Mouse (Mus musculus) T-cell, adult 2 months (primary cell): ENCODE data around the gene Atp6v0a4.
A peak's percentile ranks its signal among the peaks of the same experiment; 100 is the strongest.

Source experiments
- DNase-seq: peaks from one replicate; pipeline ENCODE4 v3.0.0; 2022; ENCODE audit warnings: low spot score

Atp6v0a4 gene

GRCm38 (mm10) chr6:38124207-38124835 is at the start of gene Atp6v0a4:
Atp6v0a4 (minus strand) TSS chr6:38124586.
- DNase-seq, result no peak

- no peak for DNase-seq
Measured at GRCm38 (mm10) chr6:38165385-38165784, 41.0 kb upstream of the Atp6v0a4 start.

- DNase-seq, result no peak
Measured at GRCm38 (mm10) chr6:38164705-38165104, 40.3 kb upstream of the Atp6v0a4 start.

- no peak for DNase-seq
Measured at GRCm38 (mm10) chr6:38162825-38163504, 38.6 kb upstream of the Atp6v0a4 start.

GRCm38 (mm10) chr6:38160556-38160955 is 36.2 kb upstream of the Atp6v0a4 start:
- no peak for DNase-seq

- DNase-seq, result peak; percentile 60
Measured at GRCm38 (mm10) chr6:38160102-38160501, 35.7 kb upstream of the Atp6v0a4 start.

GRCm38 (mm10) chr6:38159576-38159975 is 35.2 kb upstream of the Atp6v0a4 start:
- no peak for DNase-seq

- DNase-seq, result no peak
Measured at GRCm38 (mm10) chr6:38157925-38158324, 33.5 kb upstream of the Atp6v0a4 start.

- no peak for DNase-seq
Measured at GRCm38 (mm10) chr6:38156204-38156603, 31.8 kb upstream of the Atp6v0a4 start.

- no peak for DNase-seq
Measured at GRCm38 (mm10) chr6:38152305-38152704, 27.9 kb upstream of the Atp6v0a4 start.

- no peak for DNase-seq
Measured at GRCm38 (mm10) chr6:38149483-38149882, 25.1 kb upstream of the Atp6v0a4 start.

- no peak for DNase-seq
Measured at GRCm38 (mm10) chr6:38148626-38149025, 24.2 kb upstream of the Atp6v0a4 start.

GRCm38 (mm10) chr6:38147301-38147700 is 22.9 kb upstream of the Atp6v0a4 start:
- no peak for DNase-seq

GRCm38 (mm10) chr6:38145463-38146065 is 21.2 kb upstream of the Atp6v0a4 start:
- no peak for DNase-seq

GRCm38 (mm10) chr6:38144161-38144998 is 20.0 kb upstream of the Atp6v0a4 start:
- DNase-seq, result no peak

- DNase-seq, result no peak
Measured at GRCm38 (mm10) chr6:38140402-38140801, 16.0 kb upstream of the Atp6v0a4 start.

GRCm38 (mm10) chr6:38139086-38139485 is 14.7 kb upstream of the Atp6v0a4 start:
- DNase-seq, result no peak

GRCm38 (mm10) chr6:38134806-38135559 is 10.6 kb upstream of the Atp6v0a4 start:
- no peak for DNase-seq

- DNase-seq, result no peak
Measured at GRCm38 (mm10) chr6:38131801-38132231, 7.4 kb upstream of the Atp6v0a4 start.

- no peak for DNase-seq
Measured at GRCm38 (mm10) chr6:38129883-38130282, 5.5 kb upstream of the Atp6v0a4 start.

GRCm38 (mm10) chr6:38128115-38128514 is 3.7 kb upstream of the Atp6v0a4 start:
- no peak for DNase-seq

GRCm38 (mm10) chr6:38125462-38125861 is 1.1 kb upstream of the Atp6v0a4 start:
- DNase-seq, result no peak
